Mouse (Mus musculus) spleen, adult 2 months (tissue): Measurements from ENCODE around the gene Tmtc1. TPM values are rescaled to one million over a fixed set of nuclear protein-coding genes. Genes with fewer than 3 reads are reported as not detected.

Source experiments
- DNase-seq, 2 experiments: peaks; one replicate each; pipeline versions ENCODE4 v3.0.0 to v3.0.0-alpha.2; 2012 to 2021; ENCODE audit warnings: low spot score in 2 of 2, low read depth in 1 of 2
- H3K27ac ChIP-seq: fragments of 200-500 bp; 2 replicates; pipeline ENCODE4 v1.5.1; 2012; ENCODE audit warnings: low read length, inconsistent platforms; ENCODE audit not compliant: insufficient read depth
- H3K27me3 ChIP-seq: fragments of 200-500 bp; 2 replicates; pipeline ENCODE4 v1.6.1; 2012; ENCODE audit warnings: mild to moderate bottlenecking, moderate library complexity, low read length, inconsistent platforms; ENCODE audit not compliant: control insufficient read depth, insufficient read depth
- H3K36me3 ChIP-seq: fragments of 200-500 bp; 2 replicates; pipeline ENCODE4 v1.6.1; 2012; ENCODE audit warnings: mild to moderate bottlenecking, low read length, inconsistent platforms; ENCODE audit not compliant: control insufficient read depth, insufficient read depth
- H3K4me1 ChIP-seq: fragments of 200-500 bp; 2 replicates; pipeline ENCODE4 v1.6.1; 2011; ENCODE audit warnings: inconsistent platforms; ENCODE audit not compliant: control insufficient read depth, insufficient read depth, insufficient read length
- H3K4me3 ChIP-seq: fragments of 200-500 bp; 2 replicates; pipeline ENCODE4 v1.5.1; 2011; ENCODE audit warnings: mild to moderate bottlenecking, inconsistent platforms; ENCODE audit not compliant: insufficient read depth, insufficient read length; ENCODE audit errors: extremely low read depth
- CTCF ChIP-seq: fragments of 200-500 bp; IDR thresholded peaks from 2 replicates; pipeline ENCODE4 v1.5.1; 2011; ENCODE audit warnings: mild to moderate bottlenecking, inconsistent platforms; ENCODE audit not compliant: insufficient read depth, insufficient read length, insufficient replicate concordance; ENCODE audit errors: extremely low read depth
- POLR2A ChIP-seq: fragments of 200-500 bp; IDR thresholded peaks from 2 replicates; pipeline ENCODE4 v1.6.1; 2011; ENCODE audit warnings: low read depth, low read length, inconsistent platforms
- WGBS: fragments of 180-500 bp; shearing (Covaris S2); methylation state at CpG from one replicate; pipeline ENCODE4 v1.1.7; 2018; 5-methylcytosine and 5-hydroxymethylcytosine counted together
- polyA plus RNA-seq: library from polyadenylated mRNA; depleted of rRNA; stranded (reverse); fragments of >200 nt; gene quantifications from 2 replicates; pipeline ENCODE4 v1.2.3, GENCODE M21; 2012

Gene Tmtc1
- polyA plus RNA-seq, 1 experiment, result 5.2 TPM

GRCm38 (mm10) chr6:148256109-148256508 is 188.1 kb downstream of the Tmtc1 start:
- H3K4me1 ChIP-seq, result no peaks in the 10 kb centered on the region; the same call in 1 of the 2 replicates
- no peaks in the 10 kb centered on the region for H3K27me3 ChIP-seq
- no peak overlapping the region for H3K27ac ChIP-seq
- TF ChIP-seq POLR2A, result no peak
- no peak for TF ChIP-seq CTCF
- 76% methylated on average over 3 of the region's 3 CpGs for WGBS
- H3K36me3 ChIP-seq, result no peaks in the 10 kb centered on the region
- H3K4me3 ChIP-seq, result no peak overlapping the region
- no peak for DNase-seq

- no peak overlapping the region for H3K4me3 ChIP-seq
- no peak overlapping the region for H3K27ac ChIP-seq
- H3K36me3 ChIP-seq, result no peaks in the 10 kb centered on the region
- no peaks in the 10 kb centered on the region for H3K27me3 ChIP-seq
- TF ChIP-seq POLR2A (no peak), CTCF (no peak)
- DNase-seq, result no peak
- WGBS, result 78% methylated on average over 1 of the region's 1 CpGs
- no peaks in the 10 kb centered on the region; the same call in 1 of the 2 replicates for H3K4me1 ChIP-seq
Observed at GRCm38 (mm10) chr6:148255395-148256053, 188.7 kb downstream of the Tmtc1 start.

GRCm38 (mm10) chr6:148249221-148249620 is 195.0 kb downstream of the Tmtc1 start:
- Histone ChIP-seq H3K4me1 (no peaks in the 10 kb centered on the region), H3K27ac (no peak overlapping the region), H3K36me3 (no peaks in the 10 kb centered on the region), H3K27me3 (no peaks in the 10 kb centered on the region), H3K4me3 (no peak overlapping the region)
- WGBS, result 74% methylated on average over 3 of the region's 3 CpGs
- TF ChIP-seq CTCF (no peak), POLR2A (no peak)
- DNase-seq, result no peak

- no peaks in the 10 kb centered on the region for H3K27me3 ChIP-seq
- peak in 1 of 2 experiments; percentile 15 for DNase-seq
- WGBS, result 21% methylated on average over 2 of the region's 2 CpGs
Observed at GRCm38 (mm10) chr6:148248625-148249024, 195.6 kb downstream of the Tmtc1 start.

GRCm38 (mm10) chr6:148246544-148246943 is 197.6 kb downstream of the Tmtc1 start:
- Histone ChIP-seq H3K4me1 (no peaks in the 10 kb centered on the region), H3K27ac (no peak overlapping the region), H3K4me3 (no peak overlapping the region), H3K36me3 (no peaks in the 10 kb centered on the region), H3K27me3 (no peaks in the 10 kb centered on the region)
- WGBS, result 86% methylated on average over 7 of the region's 7 CpGs
- DNase-seq, result no peak
- no peak for TF ChIP-seq CTCF
- no peak for TF ChIP-seq POLR2A

More at GRCm38 (mm10) chr6:148248625-148249024, 195.6 kb downstream of the Tmtc1 start:
- Histone ChIP-seq H3K27ac (no peak overlapping the region), H3K4me3 (no peak overlapping the region), H3K4me1 (no peaks in the 10 kb centered on the region), H3K36me3 (no peaks in the 10 kb centered on the region)
- TF ChIP-seq CTCF (no peak), POLR2A (no peak)

GRCm38 (mm10) chr6:148244836-148245235 is 199.4 kb downstream of the Tmtc1 start:
- no peaks in the 10 kb centered on the region for H3K27me3 ChIP-seq
- DNase-seq, result no peak
- no peak overlapping the region for H3K27ac ChIP-seq
- 94% methylated on average over 1 of the region's 1 CpGs for WGBS
- no peaks in the 10 kb centered on the region for H3K4me1 ChIP-seq
- H3K4me3 ChIP-seq, result no peak overlapping the region
- no peak for TF ChIP-seq CTCF
- TF ChIP-seq POLR2A, result no peak
- no peaks in the 10 kb centered on the region for H3K36me3 ChIP-seq

GRCm38 (mm10) chr6:148242304-148242703 is 201.9 kb downstream of the Tmtc1 start:
- no peak for TF ChIP-seq CTCF
- no peak for TF ChIP-seq POLR2A
- no peaks in the 10 kb centered on the region for H3K36me3 ChIP-seq
- H3K27ac ChIP-seq, result no peak overlapping the region
- H3K4me1 ChIP-seq, result no peaks in the 10 kb centered on the region
- DNase-seq, result no peak
- no peak overlapping the region for H3K4me3 ChIP-seq
- no peaks in the 10 kb centered on the region for H3K27me3 ChIP-seq
- 55% methylated on average over 3 of the region's 3 CpGs for WGBS
